Mouse (Mus musculus) heart, adult 2 months (tissue): ENCODE measurements around the gene Mettl16. TPM values are rescaled to one million over a fixed set of nuclear protein-coding genes. Genes with fewer than 3 reads are reported as not detected.
A peak's percentile ranks its signal among the peaks of the same experiment; 100 is the strongest.

Experiments used
- DNase-seq, 2 experiments: peaks; one replicate each; pipeline ENCODE4 v3.0.0; 2021
- H3K27ac ChIP-seq: fragments of 200-600 bp; 2 replicates; pipeline ENCODE4 v1.8.1; 2022
- H3K27me3 ChIP-seq: fragments of 200-500 bp; 2 replicates; pipeline ENCODE4 v1.6.1; 2012; ENCODE audit warnings: mild to moderate bottlenecking, low read length, inconsistent platforms, mixed read lengths; ENCODE audit not compliant: control insufficient read depth, insufficient read depth
- H3K36me3 ChIP-seq: fragments of 200-500 bp; 2 replicates; pipeline ENCODE4 v1.6.1; 2012; ENCODE audit warnings: low read length, inconsistent platforms; ENCODE audit not compliant: control insufficient read depth, insufficient read depth
- H3K4me1 ChIP-seq: fragments of 200-500 bp; 2 replicates; pipeline ENCODE4 v1.6.1; 2011; ENCODE audit warnings: low read length; ENCODE audit not compliant: control insufficient read depth, insufficient read depth
- H3K4me3 ChIP-seq: fragments of 200-600 bp; 2 replicates; pipeline ENCODE4 v1.8.1; 2022
- H3K79me2 ChIP-seq: fragments of 200-500 bp; replicated peaks from 2 replicates; pipeline ENCODE4 v1.6.1; 2012; ENCODE audit warnings: mild to moderate bottlenecking, inconsistent platforms, low read length, moderate library complexity, mixed read lengths; ENCODE audit not compliant: control insufficient read depth, insufficient read depth
- H3K9ac ChIP-seq: fragments of 200-500 bp; 2 replicates; pipeline ENCODE4 v1.6.1; 2012; ENCODE audit warnings: low read depth, mild to moderate bottlenecking, control low read depth, inconsistent platforms, low read length, mixed read lengths
- CTCF ChIP-seq: fragments of 200-600 bp; IDR thresholded peaks from 2 replicates; pipeline ENCODE4 v1.8.1; 2022; ENCODE audit warnings: antibody characterized with exemption, mild to moderate bottlenecking, moderate library complexity
- EP300 ChIP-seq: fragments of 200-500 bp; IDR thresholded peaks from 2 replicates; pipeline ENCODE4 v1.6.1; 2011; ENCODE audit warnings: low read depth, low read length, control low read depth; ENCODE audit not compliant: insufficient read depth
- POLR2A ChIP-seq: fragments of 200-500 bp; IDR thresholded peaks from 2 replicates; pipeline ENCODE4 v1.6.1; 2011; ENCODE audit warnings: mild to moderate bottlenecking, low read depth, low read length, control low read depth; ENCODE audit not compliant: insufficient read depth
- WGBS: fragments of 180-500 bp; shearing (Covaris S2); methylation state at CpG from one replicate; pipeline ENCODE4 v1.1.7; 2018; 5-methylcytosine and 5-hydroxymethylcytosine counted together
- intact Hi-C: fragments of 180-260 bp; cut with DNase I; formaldehyde crosslinking; loops from one replicate; pipeline ENCODE4 v1.15.1; 2025
- polyA plus RNA-seq: library from polyadenylated mRNA; depleted of rRNA; stranded (reverse); fragments of >200 nt; gene quantifications from 2 replicates; pipeline ENCODE4 v1.2.3, GENCODE M21; 2012
- total RNA-seq, 2 experiments: library from RNA; stranded (reverse); gene quantifications; 2 replicates each; pipeline ENCODE4 v1.2.3; 2021

The Mettl16 gene
- total and polyA plus RNA-seq, 3 experiments = 2.8 to 17.8 (median 16.3) TPM

GRCm38 (mm10) chr11:74830256-74831161 is 59.9 kb downstream of the Mettl16 start, which contains the start of gene Mnt:
Mnt (plus strand) TSS chr11:74830920.
- Histone ChIP-seq H3K4me3 (peak within 1 kb of the TSS; percentile 99), H3K36me3 (no peaks in the 10 kb centered on the region), H3K27ac (peak within 1 kb of the TSS; percentile 98), H3K4me1 (peaks cover 23% of the 10 kb centered on the region), H3K79me2 (no peaks in the 10 kb centered on the region), H3K9ac (peak within 1 kb of the TSS; percentile 95), H3K27me3 (no peaks in the 10 kb centered on the region)
- intact Hi-C loops = loop anchor here (1.0 to 10.0 kb wide), 5 partner anchors 9 to 632 kb away; partner anchors contain the start of genes Cluh, Hic1, Pafah1b1 and Tlcd2
- WGBS = 1% methylated on average over 70 of the region's 70 CpGs
- TF ChIP-seq CTCF = peak; percentile 36
- no peak for TF ChIP-seq EP300
- peak; percentile 79 for TF ChIP-seq POLR2A
- DNase-seq = peak; percentile 98 to 100

- peak; percentile 70 to 73 for DNase-seq
- TF ChIP-seq EP300 (no peak), CTCF (no peak), POLR2A (no peak)
Observed at GRCm38 (mm10) chr11:74831191-74831605, 60.6 kb downstream of the Mettl16 start.

GRCm38 (mm10) chr11:74831606-74832451 is 61.2 kb downstream of the Mettl16 start:
- Histone ChIP-seq H3K27me3 (no peaks in the 10 kb centered on the region), H3K4me3 (peak overlapping the region; percentile 99), H3K36me3 (no peaks in the 10 kb centered on the region), H3K79me2 (peaks cover 5% of the 10 kb centered on the region; the same call in 1 of the 2 replicates), H3K4me1 (peaks cover 20% of the 10 kb centered on the region), H3K9ac (peak overlapping the region; percentile 95), H3K27ac (peak overlapping the region; percentile 98)
- DNase-seq = peak; percentile 100
- intact Hi-C loops = loop anchor here (1.0 to 10.0 kb wide), 5 partner anchors 7 to 630 kb away; partner anchors contain the start of genes Cluh, Hic1, Pafah1b1 and Tlcd2
- TF ChIP-seq EP300 (peak; percentile 50; the same call in 1 of the 2 replicates), POLR2A (peak; percentile 92), CTCF (no peak)
- WGBS = under 1% methylated on average over 61 of the region's 61 CpGs

More at GRCm38 (mm10) chr11:74831191-74831605, 60.6 kb downstream of the Mettl16 start:
- intact Hi-C loops = loop anchor here (1.0 to 10.0 kb wide), 5 partner anchors 8 to 631 kb away; partner anchors contain the start of genes Cluh, Hic1, Pafah1b1 and Tlcd2
- H3K27me3 ChIP-seq = no peaks in the 10 kb centered on the region
- peaks cover 2% of the 10 kb centered on the region; the same call in 1 of the 2 replicates for H3K79me2 ChIP-seq
- H3K36me3 ChIP-seq = no peaks in the 10 kb centered on the region
- peak overlapping the region; percentile 99 for H3K4me3 ChIP-seq
- peak overlapping the region; percentile 98 for H3K27ac ChIP-seq
- H3K9ac ChIP-seq = peak overlapping the region; percentile 95
- H3K4me1 ChIP-seq = peaks cover 20% of the 10 kb centered on the region
- WGBS = under 1% methylated on average over 35 of the region's 35 CpGs

- no peaks in the 10 kb centered on the region for H3K27me3 ChIP-seq
- intact Hi-C loops = loop anchor here (5.0 to 10.0 kb wide), 3 partner anchors 185 to 630 kb away; partner anchors contain the start of genes Cluh, Hic1 and Tlcd2
- TF ChIP-seq CTCF = no peak
- TF ChIP-seq POLR2A = no peak
- TF ChIP-seq EP300 = no peak
- peak overlapping the region; percentile 55 for H3K9ac ChIP-seq
- DNase-seq = peak; percentile 69 to 79
- peak overlapping the region; percentile 99 for H3K4me3 ChIP-seq
- peaks cover 23% of the 10 kb centered on the region for H3K4me1 ChIP-seq
- H3K27ac ChIP-seq = peak overlapping the region; percentile 98
- H3K36me3 ChIP-seq = no peaks in the 10 kb centered on the region
- WGBS = 1% methylated on average over 26 of the region's 26 CpGs
- H3K79me2 ChIP-seq = peaks cover 5% of the 10 kb centered on the region; the same call in 1 of the 2 replicates
Observed at GRCm38 (mm10) chr11:74832503-74833143, 62.0 kb downstream of the Mettl16 start.
